Mouse (Mus musculus) gastrocnemius, postnatal 36 days (tissue): ENCODE results near the gene Orc5. TPM values are rescaled to one million over a fixed set of nuclear protein-coding genes. Genes with fewer than 3 reads are reported as not detected.

ENCODE experiments used
- total RNA-seq, 2 experiments: library from RNA; stranded (reverse); gene quantifications; 2 replicates each; pipeline ENCODE4 v1.2.3; 2021

Gene Orc5
- total RNA-seq, 2 experiments from 2014 or later = 6.0 to 6.5 TPM

Other genes starting within 250 kb of the Orc5 start
- 1 to 10 TPM; 1.6 to 2.0 TPM for gene Reln, start 205.7 kb downstream of the Orc5 start, total RNA-seq
- gene Lhfpl3, start 195.6 kb upstream of the Orc5 start, total RNA-seq = not detected